Mouse (Mus musculus) brain, embryonic 14.5 days (tissue): ENCODE measurements around the gene Chd9.

ENCODE experiments used
- CTCF ChIP-seq: fragments of 200-500 bp; IDR thresholded peaks from 2 replicates; pipeline ENCODE4 v1.5.1; 2012; ENCODE audit warnings: inconsistent platforms, mild to moderate bottlenecking, moderate library complexity, borderline replicate concordance; ENCODE audit not compliant: insufficient read depth, insufficient read length; ENCODE audit errors: extremely low read depth
- POLR2A ChIP-seq: fragments of 200-500 bp; IDR thresholded peaks from 2 replicates; pipeline ENCODE4 v1.6.1; 2012; ENCODE audit warnings: mild to moderate bottlenecking, inconsistent platforms, borderline replicate concordance; ENCODE audit not compliant: poor library complexity, insufficient read depth, insufficient read length, severe bottlenecking; ENCODE audit errors: extremely low read depth

GRCm38 (mm10) chr8:90955761-90956136 is 127.6 kb downstream of the Chd9 start:
- TF ChIP-seq CTCF (no peak), POLR2A (no peak)
